ENCODE assay signal across 7 mouse cellular contexts in the genomic region with DNA sequence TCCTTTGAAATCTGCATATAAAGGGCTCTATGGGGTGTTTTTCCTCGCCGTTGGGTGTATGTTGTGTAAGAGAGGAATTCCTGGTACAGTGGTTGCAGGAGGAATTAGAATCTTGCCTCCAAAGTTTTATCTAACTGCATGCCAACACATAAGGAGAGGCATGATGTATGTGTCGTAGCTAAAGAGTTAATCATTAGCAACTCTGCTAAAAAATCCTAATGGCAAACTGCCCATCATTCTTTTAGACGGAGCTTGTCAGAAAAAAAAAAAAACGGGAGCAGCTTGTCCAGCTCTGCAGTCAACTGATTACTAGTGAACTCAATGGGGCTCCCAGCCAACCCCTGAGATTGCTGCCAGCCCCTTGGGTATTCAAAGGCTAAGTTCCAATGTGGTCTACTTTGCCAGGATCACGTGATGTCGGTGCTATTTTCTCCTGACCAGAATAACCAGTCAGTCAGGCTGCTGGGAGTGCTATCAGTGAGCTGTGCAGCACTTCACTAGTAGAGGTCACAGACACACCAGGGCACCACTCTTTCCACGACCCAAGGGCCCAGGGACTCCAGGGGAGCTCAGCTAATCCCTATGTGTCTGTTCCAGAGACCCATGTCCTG.
DNase-seq lines count a peak whose midpoint lies in the region; ATAC-seq and TF ChIP-seq lines count a peak whose summit lies in the region.

No protein-coding gene starts in this region.

- TF ChIP-seq CTCF in intestine, postnatal 0 days (IDR thresholded peaks at IDR 0.05; ENCODE audit: low read depth), result no peak

- no peaks in the 10 kb centered on the region for H3K27me3 ChIP-seq in intestine, postnatal 0 days (replicated peaks; ENCODE audit: control insufficient read depth, insufficient read depth, low read length)
- no peaks in the 10 kb centered on the region for H3K27me3 ChIP-seq in myocyte (ENCODE audit: control insufficient read depth, insufficient read depth, insufficient read length)

- intact Hi-C loops in gastrocnemius, postnatal 36 days (cut with DNase I), result no loop called here
- intact Hi-C loops in left cerebral cortex, postnatal 10 days (cut with DNase I), result no loop called here

- H3K27ac ChIP-seq in intestine, postnatal 0 days (ENCODE audit: low read depth, low read length), result peak overlapping the region; percentile 72; the same call in 1 of the 2 replicates

- peak; percentile 50 for DNase-seq in adrenal gland, adult 8-10 months
- DNase-seq in cerebellum, postnatal 25 days, result peak; percentile 92 to 94
- DNase-seq in gastrocnemius, postnatal 36 days, result peak; percentile 86 to 87
- DNase-seq in left cerebral cortex, postnatal 10 days (ENCODE audit: extremely low spot score in 1 of 2, low spot score in 2 of 2), result peak; percentile 71 to 82
- DNase-seq in thymus, postnatal 14 days, result no peak

- ATAC-seq in intestine, postnatal 0 days, result peak; percentile 92

- no peak overlapping the region for H3K9ac ChIP-seq in intestine, postnatal 0 days (ENCODE audit: low read depth, low read length)

- 7% methylated on average over 8 of the region's 8 CpGs for WGBS in intestine, postnatal 0 days

- 0 out of 2 replicates have a peak, but pooled peaks cover 5% of the 10 kb centered on the region for H3K4me1 ChIP-seq in intestine, postnatal 0 days (replicated peaks; ENCODE audit: control insufficient read depth, insufficient read depth, low read length)

- TF ChIP-seq POLR2A in myocyte (IDR thresholded peaks at IDR 0.05; ENCODE audit: insufficient read length, low read depth), result no peak

- H3K79me2 ChIP-seq in myocyte (ENCODE audit: control insufficient read depth, insufficient read depth), result peaks cover 57% of the 10 kb centered on the region

- H3ac ChIP-seq in myocyte (ENCODE audit: control insufficient read depth, insufficient read length), result no peak overlapping the region

- H3K9me3 ChIP-seq in intestine, postnatal 0 days (ENCODE audit: control insufficient read depth), result no peaks in the 10 kb centered on the region

- H3K4me3 ChIP-seq in intestine, postnatal 0 days (ENCODE audit: low read depth, low read length), result no peak overlapping the region
- H3K4me3 ChIP-seq in myocyte, result no peak overlapping the region

- H3K36me3 ChIP-seq in intestine, postnatal 0 days (ENCODE audit: control insufficient read depth, insufficient read depth), result no peaks in the 10 kb centered on the region
- H3K36me3 ChIP-seq in myocyte (ENCODE audit: control insufficient read depth, insufficient read depth), result no peaks in the 10 kb centered on the region

- H3K4me2 ChIP-seq in intestine, postnatal 0 days (replicated peaks; ENCODE audit: low read depth), result peak overlapping the region; percentile 33
- peak overlapping the region; percentile 44 for H3K4me2 ChIP-seq in myocyte (ENCODE audit: low read depth)

TF ChIP-seq in myocyte, 11 proteins besides CTCF, POLR2A, EP300 and RAD21:
- TF ChIP-seq USF1 (IDR thresholded peaks at IDR 0.05; ENCODE audit: low read depth) (peak; percentile 97), CEBPB (IDR thresholded peaks at IDR 0.05; ENCODE audit: insufficient read depth, poor library complexity, severe bottlenecking) (no peak)
